Mouse (Mus musculus) urinary bladder, postnatal 25 days (tissue): ENCODE results near the gene Prickle2.
A peak's percentile ranks its signal among the peaks of the same experiment; 100 is the strongest.

Source experiments
- DNase-seq: peaks from one replicate; pipeline ENCODE4 v3.0.0; 2022; ENCODE audit warnings: low spot score

Gene Prickle2

DNA sequence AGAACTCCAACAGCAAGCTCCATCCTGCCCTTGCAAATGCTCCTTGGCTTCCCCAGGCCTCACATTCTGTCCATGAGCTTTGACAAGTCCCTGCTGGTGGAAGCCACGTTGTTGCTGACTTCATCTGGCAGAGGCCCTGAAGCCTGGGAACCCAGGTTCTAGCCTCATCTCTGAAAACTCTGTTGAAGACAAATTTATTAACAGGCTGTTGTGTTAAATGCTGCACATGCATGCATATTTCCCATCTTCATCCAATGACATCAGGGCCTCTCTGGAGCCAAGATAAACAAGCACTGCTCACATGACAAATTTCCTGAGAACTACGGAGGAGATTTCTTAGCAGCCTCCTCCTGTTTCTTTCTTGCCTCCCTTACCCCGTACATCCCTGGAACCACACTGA lies 259.3 kb downstream of the Prickle2 start:
- DNase-seq, result no peak

DNA sequence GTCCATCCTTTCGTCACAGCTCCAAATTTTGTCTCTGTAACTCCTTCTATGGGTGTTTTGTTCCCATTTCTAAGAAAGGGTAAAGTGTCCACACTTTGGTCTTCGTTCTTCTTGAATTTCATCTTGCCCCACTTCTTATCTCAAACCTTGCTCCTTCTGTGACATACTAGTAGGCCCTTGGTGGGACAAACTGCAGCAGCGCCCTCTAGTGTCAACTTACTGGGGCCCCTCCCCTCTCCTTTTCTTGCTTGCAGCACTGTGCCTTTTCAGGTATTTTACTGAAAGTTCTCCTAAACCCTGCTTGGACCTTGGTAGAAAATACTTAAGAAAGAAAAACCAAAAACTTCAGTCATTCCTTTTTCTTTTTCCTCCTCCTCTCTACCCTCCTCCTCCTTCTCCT lies 264.8 kb downstream of the Prickle2 start:
- peak; percentile 39 for DNase-seq

DNA sequence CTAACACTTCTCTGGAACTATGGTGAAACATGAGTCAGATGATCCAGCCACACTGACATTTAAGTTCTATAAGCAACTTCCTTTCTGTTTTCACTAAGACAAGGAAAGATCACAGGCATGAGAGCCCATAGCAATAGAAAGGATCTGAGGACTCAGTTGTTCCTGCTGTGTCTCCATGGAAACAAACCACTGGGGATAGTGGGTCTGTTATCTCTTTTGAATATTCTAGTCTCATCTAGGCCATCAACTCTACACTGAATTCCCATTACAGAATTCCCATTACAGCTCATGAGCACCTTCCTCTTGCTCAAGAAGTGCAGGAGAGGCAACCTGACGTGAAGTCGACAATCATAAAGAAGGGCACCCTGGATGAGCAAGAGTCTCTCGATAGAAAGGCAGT lies 265.7 kb downstream of the Prickle2 start:
- no peak for DNase-seq

DNA sequence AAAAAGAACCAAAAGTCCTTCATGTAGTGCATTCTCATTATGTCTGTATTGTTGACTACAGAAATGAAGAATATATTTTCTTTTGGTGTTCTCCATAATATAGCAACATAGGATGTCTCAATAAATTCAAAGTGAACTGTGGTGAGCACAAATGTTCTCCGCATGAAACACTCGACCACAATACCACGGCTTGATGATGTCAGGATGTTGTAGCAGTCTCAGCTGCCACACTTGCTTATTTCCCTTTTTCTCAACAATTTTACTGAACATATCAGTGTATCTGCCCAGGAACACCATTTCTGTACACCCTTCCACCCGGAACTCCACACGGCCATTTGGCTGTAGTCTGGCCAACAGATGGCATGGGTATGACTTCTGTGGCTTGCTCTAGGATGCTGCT lies 273.8 kb downstream of the Prickle2 start:
- DNase-seq, result no peak

DNA sequence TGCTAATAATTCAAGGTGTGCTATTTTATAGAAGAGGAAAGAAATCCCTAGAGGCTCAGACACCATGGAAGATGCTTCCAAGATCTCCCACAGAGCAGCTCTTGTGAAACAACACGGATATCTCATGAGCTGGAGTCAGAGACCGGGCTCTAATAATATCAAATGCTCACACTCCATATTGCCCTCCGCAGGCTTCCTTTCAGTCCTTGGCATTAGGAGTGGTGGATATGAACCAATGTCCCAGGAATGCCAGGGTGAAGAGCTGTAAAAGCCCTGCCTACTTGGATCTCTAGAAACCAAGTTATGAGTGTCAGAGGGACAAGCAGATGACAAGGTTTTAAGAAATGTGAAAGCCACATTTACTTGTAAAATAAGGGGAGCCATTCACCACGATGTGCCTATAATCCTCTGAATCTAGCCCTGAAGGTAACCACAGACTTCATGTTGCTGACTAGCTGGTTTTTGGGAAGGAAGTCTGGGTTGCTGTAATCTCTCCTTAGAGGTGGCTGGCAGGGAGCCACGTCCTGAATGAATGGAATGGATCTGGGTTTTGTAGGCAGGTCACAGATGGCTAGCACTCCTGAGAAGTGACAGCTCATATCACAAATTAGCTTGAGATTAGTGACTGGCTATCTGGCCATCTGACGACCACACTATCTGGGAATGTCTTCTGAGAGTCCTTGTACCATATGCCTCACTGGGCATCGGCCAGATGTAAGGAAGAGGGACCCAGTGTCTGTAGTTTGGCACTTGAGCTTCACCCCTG lies 278.4 kb downstream of the Prickle2 start:
- DNase-seq, result no peak

DNA sequence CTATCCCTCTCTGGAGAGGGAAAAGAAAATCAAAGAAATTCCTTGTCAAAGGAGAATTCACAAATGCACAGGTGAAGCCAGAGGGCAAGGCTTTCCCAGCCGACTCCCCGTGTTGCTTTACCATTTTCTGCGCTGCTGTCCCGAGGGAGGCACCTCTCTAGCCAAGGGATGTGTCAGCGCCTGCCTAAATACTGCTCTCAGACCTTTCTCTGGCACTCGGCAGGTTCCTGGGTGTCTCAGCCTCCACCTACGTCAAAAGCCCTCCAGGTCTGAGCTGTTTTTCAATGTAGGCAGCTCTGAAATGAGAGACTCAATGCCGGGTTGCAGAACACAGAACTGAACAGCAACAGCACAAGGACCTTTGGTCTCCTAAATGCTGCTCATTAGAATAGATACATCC lies 280.1 kb downstream of the Prickle2 start:
- DNase-seq, result no peak

DNA sequence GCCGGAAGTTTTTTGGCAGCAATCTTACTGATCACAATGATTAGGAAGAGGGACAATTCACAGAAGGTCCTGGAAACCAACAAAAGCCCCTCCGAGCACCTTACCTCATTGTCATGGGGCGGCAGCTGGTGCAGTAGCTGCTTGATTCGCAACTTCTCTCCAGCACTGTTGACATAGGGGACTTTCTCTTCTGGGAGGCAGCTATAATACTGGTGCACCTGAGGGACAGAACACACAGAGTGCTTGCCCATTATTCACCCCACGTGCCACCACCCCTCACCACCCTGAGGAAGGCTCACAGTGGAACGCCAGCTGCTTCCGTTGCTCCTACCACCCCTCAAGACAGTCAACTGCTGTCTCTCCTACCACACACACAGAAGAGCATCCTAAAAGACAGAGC lies 280.5 kb downstream of the Prickle2 start:
- DNase-seq, result no peak

DNA sequence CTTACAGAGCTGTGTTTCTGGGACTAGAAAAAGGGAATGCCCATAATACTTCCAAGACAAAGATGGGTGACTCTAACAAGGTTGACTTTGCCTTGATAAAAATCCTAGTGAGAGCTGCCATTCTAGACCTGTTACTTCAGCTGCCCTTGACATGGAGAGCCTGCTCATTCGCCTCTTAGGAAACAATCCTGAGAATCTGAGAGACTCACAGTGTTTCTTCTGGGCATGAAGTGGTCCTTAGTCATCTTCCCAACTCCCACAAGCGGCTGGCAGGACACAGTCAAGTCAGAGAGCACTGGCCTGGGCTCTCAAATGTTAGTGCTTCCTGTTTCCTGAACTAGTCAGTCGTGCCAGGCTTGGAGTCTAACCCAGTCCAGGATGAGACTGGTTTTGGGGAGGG lies 281.0 kb downstream of the Prickle2 start:
- DNase-seq, result no peak

DNA sequence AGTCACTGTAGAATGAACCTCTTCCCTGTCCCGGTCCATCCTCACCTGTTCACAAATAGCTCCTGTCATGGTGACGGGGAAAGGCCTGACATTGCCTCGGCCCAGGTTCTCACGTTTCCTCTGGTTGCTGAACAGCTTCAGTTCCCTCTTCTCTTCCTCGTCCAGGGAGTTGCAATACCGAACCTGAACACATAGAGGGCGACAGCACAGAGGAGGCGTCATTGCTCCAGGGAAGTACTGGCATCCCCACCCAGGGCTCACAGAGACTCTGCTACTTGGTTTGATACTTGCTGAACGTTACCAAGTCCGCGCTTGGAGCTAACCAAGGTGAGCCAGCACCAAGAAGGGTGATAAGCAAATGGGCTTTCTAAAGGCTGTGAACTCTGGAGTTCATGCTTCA lies 283.7 kb downstream of the Prickle2 start:
- no peak for DNase-seq

DNA sequence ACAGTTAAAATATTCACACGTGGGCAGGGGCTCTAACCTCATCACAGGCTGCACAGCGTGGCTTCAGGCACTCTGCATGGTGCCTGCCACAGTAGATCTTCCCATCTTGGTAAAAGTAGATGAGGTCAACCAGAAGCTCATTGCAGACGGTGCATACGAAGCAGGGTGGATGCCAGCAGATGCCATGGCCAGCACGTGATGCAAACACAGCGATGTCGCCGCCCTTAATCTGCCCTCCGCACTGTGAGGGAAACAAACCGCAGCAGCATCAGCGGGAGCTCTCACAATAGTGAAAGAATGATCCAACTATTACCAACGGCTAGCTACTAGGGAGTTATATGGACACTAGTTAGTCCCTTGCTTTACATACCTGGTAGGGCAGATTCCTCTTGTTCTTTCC lies 285.8 kb downstream of the Prickle2 start:
- no peak for DNase-seq

DNA sequence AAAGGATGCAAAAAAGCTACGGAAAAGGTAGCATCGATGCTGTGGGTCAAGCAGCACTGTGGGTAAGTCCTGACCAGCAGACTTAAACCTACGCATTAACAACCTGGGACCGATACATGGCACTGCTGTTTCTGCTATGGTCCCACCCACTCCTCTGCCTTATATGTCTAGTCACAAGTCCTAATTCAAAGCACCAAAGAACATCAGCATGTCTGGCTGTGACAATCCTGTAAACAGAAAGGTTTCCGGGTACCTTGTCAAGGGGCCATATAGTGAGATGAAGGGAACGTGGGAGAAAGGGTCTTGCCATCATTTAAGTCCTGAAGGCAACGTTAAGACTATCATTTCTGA lies 290.6 kb downstream of the Prickle2 start:
- no peak for DNase-seq

DNA sequence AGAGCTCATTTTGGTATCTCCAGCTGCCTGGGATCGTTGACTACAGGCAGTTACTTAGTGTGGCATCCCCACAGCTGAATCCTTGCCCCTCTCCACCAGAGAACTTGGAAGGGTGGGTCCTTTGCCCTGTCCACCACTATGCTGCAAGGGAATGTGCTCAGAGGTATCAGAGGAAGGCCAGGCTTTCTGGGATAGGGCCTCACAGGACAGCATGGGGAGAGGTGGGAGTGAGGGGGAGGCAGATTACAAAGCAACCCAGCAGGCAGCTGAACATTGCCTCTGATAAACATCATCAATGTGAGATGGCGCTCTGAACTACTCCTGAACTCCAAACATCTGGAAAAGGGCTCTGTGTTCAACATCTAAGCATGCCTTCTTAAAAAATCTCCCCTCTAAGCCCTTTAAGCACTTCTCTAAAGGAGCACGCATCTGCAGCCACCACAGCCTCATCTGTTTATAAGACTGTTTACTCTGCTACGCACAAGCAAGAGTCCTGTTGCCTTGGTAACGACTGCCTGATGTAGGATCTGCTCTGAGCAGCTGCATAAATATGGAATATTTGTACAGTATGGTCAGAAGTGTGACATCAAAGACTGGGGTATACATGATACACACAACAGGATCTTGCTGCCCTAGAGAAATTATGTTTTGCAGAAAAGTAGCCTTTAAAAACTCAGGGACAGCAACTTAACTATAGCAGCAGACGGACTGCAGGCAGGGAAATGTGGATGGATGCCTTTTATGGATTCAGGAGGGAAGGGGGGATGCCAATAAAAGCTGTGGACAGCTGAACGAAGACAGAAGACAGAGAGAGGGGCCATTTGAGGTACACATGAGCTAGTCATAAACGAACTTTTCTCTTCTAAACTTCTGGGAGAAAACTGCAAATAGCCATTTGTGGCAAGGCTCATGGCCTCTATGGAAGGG lies 291.2 kb downstream of the Prickle2 start:
- no peak for DNase-seq

DNA sequence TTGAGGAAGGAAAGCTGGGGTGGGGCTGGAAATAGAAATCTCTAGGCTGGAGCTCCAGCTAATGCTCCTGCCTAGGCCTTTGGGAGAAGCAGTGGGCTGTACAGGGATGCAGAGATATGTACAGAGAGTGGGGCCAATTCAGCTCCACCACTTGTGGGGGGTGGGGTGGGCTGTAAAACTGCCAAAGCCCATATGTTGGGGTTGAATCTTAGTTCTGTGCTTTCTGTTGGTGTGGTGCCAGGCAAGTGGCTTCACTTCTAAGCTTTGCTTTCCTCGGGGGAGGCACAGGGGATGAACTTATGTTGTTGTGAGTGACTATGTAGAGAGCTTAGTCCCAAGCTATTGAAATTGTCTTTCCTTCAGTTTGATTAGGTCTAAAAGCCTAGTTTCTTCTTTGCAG lies 292.0 kb downstream of the Prickle2 start:
- DNase-seq, result no peak

DNA sequence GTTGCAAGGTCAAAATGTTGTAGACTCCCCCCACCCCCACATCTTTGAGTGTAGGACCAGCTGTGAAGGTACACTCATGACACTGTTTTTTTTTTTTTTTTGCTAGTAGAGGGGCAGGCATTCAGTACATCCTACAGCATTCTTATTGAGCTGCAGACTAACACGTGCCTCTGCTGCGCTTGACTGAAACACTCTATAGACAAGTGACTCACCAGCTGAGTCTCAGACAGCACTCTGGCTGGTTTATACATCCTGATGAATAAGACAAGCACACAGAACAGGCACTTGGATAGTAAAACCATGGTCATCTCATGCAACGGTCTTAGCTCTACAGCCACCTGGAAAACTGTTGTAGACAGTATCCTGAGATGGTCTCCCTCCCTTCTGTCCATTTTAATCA lies 296.2 kb downstream of the Prickle2 start:
- DNase-seq, result no peak

DNA sequence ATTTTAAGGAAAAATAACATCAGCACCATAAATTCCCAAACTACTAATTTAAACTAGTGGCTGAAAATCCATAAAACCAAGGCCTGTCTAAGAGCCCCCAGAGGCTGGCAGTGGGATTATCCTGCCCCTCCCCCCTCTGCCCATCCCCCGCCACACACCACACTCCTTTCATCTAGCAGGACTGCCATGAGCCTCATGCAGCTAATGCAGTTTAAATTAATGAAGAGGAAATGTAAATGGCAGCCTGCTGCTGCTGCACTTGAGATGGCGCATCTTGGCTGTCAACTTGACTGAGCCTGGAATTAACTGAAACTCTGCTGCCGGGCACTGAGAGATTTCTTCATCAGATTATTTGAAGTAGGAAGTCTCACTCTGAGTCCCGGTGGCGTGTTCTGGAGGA lies 298.7 kb downstream of the Prickle2 start:
- no peak for DNase-seq

DNA sequence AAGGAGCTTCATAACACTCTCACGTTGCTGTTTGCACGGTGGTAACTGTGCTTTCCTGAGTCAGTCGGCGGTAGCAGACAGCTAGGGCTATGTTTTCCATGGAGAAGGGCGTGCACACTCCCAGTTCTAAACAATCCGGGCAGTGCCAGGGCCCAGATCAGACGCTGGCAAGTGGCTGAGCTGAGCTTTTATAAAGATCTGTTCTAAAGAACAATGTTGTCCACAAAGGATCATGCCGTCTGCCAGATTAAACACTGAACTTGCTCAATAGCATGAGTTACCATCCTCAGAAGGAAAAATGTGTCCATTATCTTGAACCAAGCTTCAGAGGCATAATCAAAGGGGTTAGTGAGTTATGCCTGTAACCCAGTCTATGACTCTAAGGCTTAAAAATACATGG lies 300.4 kb downstream of the Prickle2 start:
- no peak for DNase-seq

DNA sequence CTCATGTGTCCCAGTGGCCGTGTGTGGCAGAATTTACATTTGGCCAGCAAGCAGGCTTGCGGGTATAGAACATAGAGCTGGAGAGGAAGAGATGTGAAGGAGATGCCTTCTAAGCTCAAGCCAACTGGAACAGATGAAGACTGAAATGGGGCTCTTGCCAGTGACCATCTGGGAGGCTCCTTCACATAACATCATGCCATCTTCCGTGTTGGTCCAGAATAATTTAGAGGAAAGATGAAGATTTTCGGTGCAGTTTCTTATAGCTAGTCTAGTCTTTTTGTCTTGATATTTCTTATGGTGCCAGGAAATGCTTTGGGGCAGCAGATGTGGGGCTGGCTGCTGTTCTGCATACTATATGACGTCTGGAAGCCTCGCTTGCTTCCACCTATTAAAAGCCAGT lies 308.1 kb downstream of the Prickle2 start:
- DNase-seq, result no peak

DNA sequence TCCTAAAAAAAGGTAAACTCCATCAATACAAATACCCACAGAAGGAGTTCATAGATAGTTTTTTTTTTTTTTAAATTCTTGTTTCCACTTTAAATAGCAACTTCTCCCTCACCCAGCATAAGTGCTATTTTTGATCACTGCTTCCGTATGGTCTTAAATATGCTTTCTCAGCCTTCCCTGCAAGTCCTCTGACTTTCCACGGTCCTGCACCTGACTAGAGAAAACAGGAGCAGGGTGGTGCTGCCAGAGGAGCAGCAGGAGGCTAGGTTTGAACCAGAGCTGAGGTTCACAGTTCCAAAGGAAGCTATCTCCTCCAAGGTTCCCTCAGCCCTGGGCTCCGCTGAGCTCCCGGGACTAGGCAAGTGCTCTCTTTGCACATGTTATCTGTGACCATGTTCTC lies 310.4 kb downstream of the Prickle2 start:
- no peak for DNase-seq

DNA sequence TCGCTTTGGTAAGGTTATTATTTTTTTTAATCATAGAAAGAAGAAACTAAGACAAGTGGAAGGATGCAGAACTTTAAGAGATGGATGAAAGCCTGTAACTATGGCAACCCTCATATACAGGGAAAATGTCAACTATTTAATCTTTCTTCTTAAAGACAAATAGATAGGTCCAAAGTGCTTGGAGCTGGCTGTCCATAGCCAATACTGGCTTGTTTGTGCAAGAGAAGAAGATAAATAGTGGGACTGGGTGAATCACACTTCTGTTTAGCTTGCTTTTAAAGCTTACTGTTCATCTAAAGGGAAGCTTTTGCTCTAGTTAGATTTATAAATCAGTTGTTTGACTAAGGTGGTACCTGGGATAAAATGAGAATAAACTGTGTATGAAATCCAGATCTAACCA lies 310.8 kb downstream of the Prickle2 start:
- no peak for DNase-seq

DNA sequence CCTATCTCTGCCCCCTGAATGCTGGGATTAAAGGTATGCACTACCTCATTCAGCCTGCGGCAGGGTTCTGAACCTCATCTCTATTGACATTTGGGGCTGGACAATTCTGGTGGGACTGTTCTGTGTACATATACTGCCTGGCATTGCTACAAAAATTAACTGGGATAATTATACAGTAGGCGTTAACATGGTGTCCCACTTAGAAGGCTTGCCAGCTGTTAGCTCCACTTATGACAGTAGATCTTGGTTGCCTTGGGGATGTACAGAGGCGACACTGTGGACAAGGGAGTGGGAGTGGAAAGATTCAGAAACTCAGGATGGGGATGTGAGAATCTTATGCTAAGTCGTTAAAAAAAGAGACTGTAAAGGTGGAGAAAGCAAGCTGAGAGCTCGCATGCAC lies 311.3 kb downstream of the Prickle2 start:
- no peak for DNase-seq

DNA sequence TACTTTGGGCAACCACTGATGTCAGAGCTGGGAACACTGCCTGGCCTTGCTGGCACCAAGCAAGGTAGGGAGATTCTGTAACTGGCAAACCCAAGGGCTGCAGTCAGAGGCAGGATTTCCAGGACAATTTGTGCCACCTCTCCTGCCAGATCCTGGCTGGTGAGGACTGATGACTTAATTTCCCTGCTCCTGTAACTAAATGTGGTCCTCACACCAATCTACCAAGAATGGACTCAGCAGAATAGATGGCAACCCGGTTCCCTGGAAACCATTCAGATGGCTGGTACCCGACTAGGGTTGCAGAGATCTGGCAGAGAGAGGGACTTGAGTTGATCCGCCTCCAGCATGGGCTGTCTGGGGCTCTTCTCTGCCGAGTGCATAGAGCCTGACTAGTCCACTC lies 315.6 kb downstream of the Prickle2 start:
- no peak for DNase-seq

DNA sequence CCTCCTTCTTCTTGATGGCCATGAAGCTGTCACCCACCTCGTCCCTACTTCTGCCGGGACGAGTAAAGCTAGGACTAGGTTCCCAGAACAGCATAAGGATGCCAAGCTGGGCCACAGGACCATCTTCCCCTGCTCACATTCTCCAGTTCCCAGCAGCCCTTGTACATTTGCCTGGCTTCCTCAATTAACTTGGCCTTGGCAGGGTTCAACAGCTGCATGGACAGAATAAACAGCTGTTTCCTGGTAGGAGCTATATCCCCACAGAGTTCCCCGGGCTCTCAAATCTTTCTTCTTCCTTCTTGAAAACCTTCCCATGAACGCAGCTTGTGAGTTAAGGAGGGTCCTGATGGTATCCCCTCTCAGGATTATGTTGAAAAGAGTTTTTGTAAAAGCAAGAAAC lies 317.3 kb downstream of the Prickle2 start:
- no peak for DNase-seq

DNA sequence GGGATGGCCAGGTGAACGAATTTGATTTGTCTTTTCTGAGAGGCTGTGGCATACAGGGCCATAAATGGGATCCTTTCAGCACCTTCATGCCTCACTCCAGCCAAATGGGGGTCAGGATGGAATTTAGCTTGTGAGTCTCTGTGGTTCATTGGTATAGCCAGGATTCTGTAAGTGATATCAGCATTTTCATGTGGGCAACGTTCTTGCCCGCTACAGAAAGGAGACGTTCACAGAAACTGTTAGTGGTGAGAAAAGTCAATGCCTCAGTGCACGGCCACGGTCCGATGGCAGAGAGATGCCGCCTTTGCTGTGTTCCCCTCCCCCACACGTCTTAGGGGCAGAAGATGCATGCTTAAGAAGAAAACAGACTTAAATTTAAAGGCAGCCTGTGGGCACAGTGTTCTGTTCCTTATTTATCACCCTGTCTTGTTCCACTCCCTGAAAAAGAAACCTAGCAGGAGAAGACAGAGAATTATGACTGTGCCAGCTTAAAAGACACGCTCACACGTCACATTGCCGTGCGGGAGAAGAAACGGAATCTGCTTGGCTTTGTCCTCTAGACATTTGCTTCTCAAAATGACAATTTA lies 322.7 kb downstream of the Prickle2 start:
- no peak for DNase-seq
